Mouse (Mus musculus): ENCODE data around the gene Adamtsl4. TPM values are rescaled to one million over a fixed set of nuclear protein-coding genes. Genes with fewer than 3 reads are reported as not detected.

Gene Adamtsl4
- total RNA-seq, 2 experiments from 2014 or later, result 28.2 to 36.2 TPM

DNA sequence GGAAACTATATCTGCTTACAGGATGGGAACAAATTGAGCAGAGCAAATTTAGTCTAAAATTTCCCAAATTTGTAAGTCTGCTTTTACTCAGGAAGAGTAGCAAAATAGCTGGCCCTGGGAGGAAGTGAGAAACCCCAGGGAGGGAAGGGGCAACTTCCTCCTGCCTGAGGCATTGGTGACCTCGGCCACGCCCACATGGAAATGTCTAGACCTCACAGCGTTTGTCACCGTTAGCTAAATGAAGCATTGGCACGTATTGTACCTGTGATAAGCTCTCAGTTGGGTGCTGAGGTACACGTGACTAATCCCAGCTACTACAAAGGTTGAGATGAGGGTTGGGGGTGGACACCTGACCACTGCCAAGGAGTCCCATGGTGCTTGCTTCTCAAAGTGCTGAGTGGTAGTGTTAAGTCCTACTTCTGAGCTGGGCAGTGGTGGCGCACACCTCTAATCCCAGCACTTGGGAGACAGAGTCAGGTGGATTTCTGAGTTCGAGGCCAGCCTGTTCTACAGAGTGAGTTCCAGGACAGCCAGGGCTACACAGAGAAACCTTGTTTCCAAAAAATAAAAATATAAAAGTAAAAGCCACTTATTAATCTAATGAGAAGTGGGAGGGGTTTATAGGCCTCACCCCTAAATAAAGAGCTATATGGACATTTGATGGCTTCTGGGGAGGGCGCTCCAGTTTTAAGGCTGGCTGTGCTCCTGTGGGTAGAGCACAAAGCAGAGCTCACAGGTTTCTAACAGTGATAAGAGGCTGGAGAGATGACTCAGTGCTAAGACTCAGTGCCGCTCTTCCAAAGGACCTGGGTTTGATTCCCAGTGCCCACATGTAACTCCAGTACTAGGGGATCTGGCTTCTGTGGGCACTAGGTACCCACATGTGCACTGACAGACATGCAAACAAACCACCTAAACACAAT lies 42.1 kb downstream of the Adamtsl4 start:
- no peak for DNase-seq (ENCODE audit: low spot score in 2 of 2)

DNA sequence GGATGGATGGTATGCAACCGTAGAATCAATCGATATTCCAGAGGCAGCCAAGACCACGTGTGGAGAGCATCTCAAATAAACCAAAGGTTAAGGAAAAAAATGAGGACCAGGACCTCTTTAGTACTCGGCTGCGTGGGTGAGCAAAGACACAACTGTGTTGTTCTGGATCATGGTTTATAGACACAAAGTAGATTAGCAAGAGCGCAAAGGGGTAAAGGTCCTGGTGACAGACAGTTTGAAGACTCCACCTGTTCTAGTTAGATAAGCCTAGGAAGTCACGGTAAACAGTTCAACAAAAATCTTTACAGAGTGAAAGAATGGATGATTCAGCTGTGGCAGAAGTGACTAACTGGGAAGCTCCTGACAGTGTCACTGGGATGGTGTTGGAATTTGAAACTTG lies 44.6 kb downstream of the Adamtsl4 start:
- no peak for DNase-seq (ENCODE audit: low spot score in 2 of 2)

DNA sequence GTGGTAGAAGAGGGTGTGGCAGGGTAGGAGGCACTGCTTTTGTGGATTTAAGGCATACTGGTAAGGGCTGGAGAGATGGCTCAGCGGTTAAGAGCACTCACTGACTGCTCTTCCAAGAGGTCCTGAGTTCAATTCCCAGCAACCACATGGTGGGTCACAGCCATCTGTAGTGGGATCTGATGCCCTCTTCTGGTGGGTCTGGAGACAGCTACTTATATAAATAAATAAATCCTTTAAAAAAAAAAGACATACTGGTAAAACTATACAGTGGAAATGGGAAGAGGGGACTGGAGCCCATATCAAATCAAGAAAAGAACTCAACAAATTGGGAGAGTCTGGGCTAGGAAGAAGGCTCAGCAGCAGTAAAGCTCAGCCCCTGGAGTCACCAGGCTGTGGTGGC lies 48.0 kb downstream of the Adamtsl4 start:
- no peak for DNase-seq (ENCODE audit: low spot score in 2 of 2)

DNA sequence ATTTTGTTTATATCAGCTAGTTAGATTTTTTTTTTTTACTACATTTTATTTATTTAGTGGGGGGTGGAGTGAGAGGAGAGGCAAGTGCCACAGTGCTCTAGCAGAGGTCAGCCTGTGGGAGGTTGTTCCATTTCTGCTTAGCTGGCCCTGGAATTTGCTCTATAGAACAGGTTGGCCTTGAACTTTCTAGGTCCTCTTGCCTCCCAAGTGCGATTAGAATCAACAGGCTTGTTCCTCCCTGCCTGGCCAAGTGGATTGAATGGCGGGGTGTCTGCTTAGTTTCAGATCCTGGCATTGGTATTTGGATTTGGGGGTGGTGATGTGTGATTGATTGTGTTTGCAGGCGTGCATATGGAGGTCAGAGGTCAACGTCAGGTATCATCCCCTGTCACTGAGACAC lies 51.6 kb downstream of the Adamtsl4 start:
- DNase-seq (ENCODE audit: low spot score in 2 of 2), result no peak

DNA sequence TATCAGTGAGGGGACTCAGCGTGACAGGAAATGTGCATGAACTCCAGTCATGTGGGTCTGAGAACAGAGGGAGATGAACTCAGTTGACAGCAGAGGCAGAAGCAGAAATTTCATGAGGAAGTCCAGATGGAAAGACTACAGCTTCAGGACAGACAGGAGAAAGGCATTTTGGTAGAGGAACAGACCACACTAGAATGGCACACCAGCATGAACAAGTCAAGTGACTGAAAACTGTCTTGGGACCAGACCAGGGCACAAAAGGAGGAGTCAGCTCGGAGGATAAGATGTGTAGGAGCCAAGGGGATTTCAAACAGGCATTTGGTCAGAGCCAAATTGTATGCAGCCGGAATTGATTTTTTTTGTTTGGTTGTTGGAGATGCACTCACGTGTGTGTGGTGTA lies 52.1 kb downstream of the Adamtsl4 start:
- DNase-seq (ENCODE audit: low spot score in 2 of 2), result no peak

DNA sequence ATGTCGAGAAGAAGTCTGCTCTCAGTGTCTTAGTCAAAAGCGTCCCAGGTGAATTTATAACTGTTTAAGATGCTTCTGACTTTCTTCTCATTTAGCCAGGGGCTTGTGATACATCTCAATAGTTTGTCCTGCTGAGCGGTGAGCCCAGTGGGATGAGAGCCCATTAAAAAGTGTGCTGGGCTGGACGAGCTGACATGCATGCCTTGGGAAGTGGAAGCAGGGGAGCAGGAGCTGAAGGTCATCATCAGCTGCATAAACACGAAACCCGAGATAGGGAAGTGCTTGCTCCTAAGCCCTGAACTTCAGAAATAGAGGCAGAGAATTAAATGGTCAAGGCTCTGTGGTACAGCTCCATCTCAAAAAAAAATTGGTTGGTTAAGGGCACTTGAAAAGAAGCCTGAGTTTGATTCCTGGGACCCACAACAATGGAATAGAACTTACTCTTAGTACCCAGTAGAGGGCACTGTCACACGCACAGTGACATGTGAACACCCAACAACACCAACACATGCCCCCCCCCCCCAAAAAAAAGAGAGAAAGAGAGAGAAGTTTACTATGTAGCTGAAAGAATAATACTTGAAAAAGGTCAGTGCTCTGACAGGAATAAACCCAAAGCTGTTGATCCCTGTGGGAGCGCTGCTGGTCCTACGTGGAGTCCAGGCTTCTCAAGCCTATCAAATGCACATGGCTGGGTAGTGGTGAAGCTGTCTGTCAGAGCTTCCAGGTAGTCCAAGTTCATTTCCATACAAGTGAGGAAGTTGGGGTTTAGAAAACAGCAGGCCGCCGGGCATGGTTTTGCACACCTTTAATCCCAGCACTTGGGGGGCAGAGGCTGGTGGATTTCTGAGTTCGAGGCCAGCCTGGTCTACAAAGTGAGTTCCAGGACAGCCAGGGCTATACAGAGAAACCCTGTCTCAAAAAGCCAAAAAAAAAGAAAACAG lies 54.8 kb downstream of the Adamtsl4 start:
- DNase-seq (ENCODE audit: low spot score in 2 of 2), result no peak

GRCm38 (mm10) chr3:95631304-95631703 lies 56.4 kb downstream of the Adamtsl4 start:
- no peak for DNase-seq (ENCODE audit: low spot score in 2 of 2)

GRCm38 (mm10) chr3:95630856-95631255 lies 56.9 kb downstream of the Adamtsl4 start:
- no peak for DNase-seq (ENCODE audit: low spot score in 2 of 2)

DNA sequence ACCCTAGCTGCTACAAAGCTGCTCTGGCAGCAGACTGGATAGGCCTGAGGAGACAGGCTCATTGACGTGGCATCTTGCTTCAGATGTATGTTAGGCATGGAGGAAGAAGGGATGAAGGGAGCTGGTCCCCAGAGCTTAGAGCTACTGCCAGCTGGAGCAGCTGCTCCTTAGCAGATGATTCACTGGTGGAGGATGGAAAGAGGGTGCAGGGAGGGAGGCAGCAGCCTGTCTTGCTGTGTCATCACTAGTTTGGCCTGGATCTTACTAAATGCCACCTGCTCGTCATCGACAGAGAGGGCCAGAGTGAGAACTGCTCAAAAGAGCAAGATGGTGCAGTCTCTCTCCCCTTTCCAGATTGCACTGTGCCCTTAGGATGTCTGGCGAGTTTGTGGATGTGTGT lies 58.0 kb downstream of the Adamtsl4 start:
- DNase-seq (ENCODE audit: low spot score in 2 of 2), result no peak

DNA sequence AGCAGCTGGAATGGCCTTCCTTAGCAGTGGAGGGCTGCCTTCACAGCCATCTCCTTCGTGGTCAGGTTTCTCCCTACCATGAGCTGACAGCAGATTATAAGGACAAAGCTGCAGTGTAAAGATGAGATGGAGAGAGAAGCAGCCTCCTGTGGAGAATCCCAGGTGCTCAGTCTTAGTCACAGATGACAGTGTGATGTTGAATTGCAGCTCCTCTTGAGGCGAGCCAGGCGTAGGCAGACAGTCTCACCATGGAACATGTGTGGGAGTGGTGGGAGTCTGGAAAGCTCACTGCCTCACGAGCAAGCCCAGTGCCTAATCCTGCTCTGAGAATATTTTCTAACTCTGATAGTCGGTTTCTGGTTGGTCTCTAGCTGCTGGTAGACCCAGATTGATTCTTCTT lies 60.0 kb downstream of the Adamtsl4 start:
- DNase-seq (ENCODE audit: low spot score in 2 of 2), result no peak

Small RNA genes within 50 kb of the gene (microRNA-seq; reads per million reads assigned to microRNA genes)
- gene Mir7014, result not detected

Other genes starting within 250 kb of the Adamtsl4 start
- gene Ctsk, start 188.7 kb downstream of the Adamtsl4 start, total RNA-seq (2021), result 10 to 100 TPM; 49.1 to 52.4 TPM
- 10 to 100 TPM; 10.1 to 10.7 TPM for gene Ctss, start 161.1 kb downstream of the Adamtsl4 start, total RNA-seq (2021)
- not detected for gene Hormad1, start 128.2 kb downstream of the Adamtsl4 start, total RNA-seq (2021)
- gene Golph3l, start 99.0 kb downstream of the Adamtsl4 start, total RNA-seq (2021), result 10 to 100 TPM; 21.1 to 21.7 TPM
- 10 to 100 TPM; 74.3 to 79.9 TPM for gene Ensa, start 62.9 kb downstream of the Adamtsl4 start, total RNA-seq (2021)
- 100 to 1,000 TPM in 1 of 2 experiments, 10 to 100 TPM in 1; 90.6 to 107 TPM for gene Mcl1, start 29.1 kb downstream of the Adamtsl4 start, total RNA-seq (2021)
- gene Ecm1, start 51.7 kb upstream of the Adamtsl4 start, total RNA-seq (2021), result 10 to 100 TPM; 32.4 to 35.5 TPM
- gene Tars2, start 72.3 kb upstream of the Adamtsl4 start, total RNA-seq (2021), result 10 to 100 TPM; 22.4 to 23.9 TPM
- gene Rprd2, start 130.9 kb upstream of the Adamtsl4 start, total RNA-seq (2021), result 10 to 100 TPM; 49.1 to 51.4 TPM
- gene Prpf3, start 168.0 kb upstream of the Adamtsl4 start, total RNA-seq (2021), result 10 to 100 TPM; 24.2 to 31.2 TPM
- gene Mrps21, start 183.6 kb upstream of the Adamtsl4 start, total RNA-seq (2021), result 100 to 1,000 TPM; 197 to 219 TPM
- 1 to 10 TPM; 1.0 to 1.6 TPM for gene Ciart, start 194.3 kb upstream of the Adamtsl4 start, total RNA-seq (2021)
- gene BC028528, start 204.1 kb upstream of the Adamtsl4 start, total RNA-seq (2021), result 10 to 100 TPM; 14.4 to 26.0 TPM
- 10 to 100 TPM; 91.3 to 95.8 TPM for gene Aph1a, start 206.1 kb upstream of the Adamtsl4 start, total RNA-seq (2021)
- gene Car14, start 216.8 kb upstream of the Adamtsl4 start, total RNA-seq (2021), result 10 to 100 TPM; 27.0 to 27.2 TPM
- 100 to 1,000 TPM; 125 to 126 TPM for gene Anp32e, start 241.3 kb upstream of the Adamtsl4 start, total RNA-seq (2021)

Measured in gastrocnemius, postnatal 4 days (tissue).